Mouse (Mus musculus): Measurements from ENCODE around the gene Ptch2. TPM values are rescaled to one million over a fixed set of nuclear protein-coding genes. Genes with fewer than 3 reads are reported as not detected.

Ptch2 gene
- polyA plus RNA-seq, 1 experiment, result 0.20 TPM

- H3K36me3 ChIP-seq (ENCODE audit: control insufficient read depth, insufficient read depth), result peaks cover 62% of the 10 kb centered on the region
- TF ChIP-seq MAX (IDR thresholded peaks at IDR 0.05) (no peak), FOSL1 (IDR thresholded peaks at IDR 0.05; ENCODE audit: insufficient read depth, low read length, poor library complexity, severe bottlenecking) (no peak), CTCF (IDR thresholded peaks at IDR 0.05; ENCODE audit: control insufficient read depth, insufficient read depth, insufficient read length) (no peak), USF1 (IDR thresholded peaks at IDR 0.05; ENCODE audit: low read depth) (no peak), MYOD1 (IDR thresholded peaks at IDR 0.05; ENCODE audit: control insufficient read depth, insufficient read length, low read depth) (no peak), MYOG (IDR thresholded peaks at IDR 0.05; ENCODE audit: control insufficient read depth, extremely low read depth, insufficient read length) (no peak), CEBPB (IDR thresholded peaks at IDR 0.05; ENCODE audit: low read depth) (no peak)
- peaks cover 50% of the 10 kb centered on the region for H3K79me2 ChIP-seq (ENCODE audit: control insufficient read depth, insufficient read depth)
- H3K4me3 ChIP-seq (ENCODE audit: insufficient read depth, poor library complexity, severe bottlenecking), result no peak overlapping the region
- H3K27me3 ChIP-seq (ENCODE audit: control insufficient read depth, insufficient read depth, insufficient read length), result no peaks in the 10 kb centered on the region
- H3ac ChIP-seq (ENCODE audit: control insufficient read depth, insufficient read length, low read depth), result no peak overlapping the region
- peaks cover 42% of the 10 kb centered on the region for H3K79me3 ChIP-seq (ENCODE audit: low read depth)
Measured at GRCm38 (mm10) chr4:117151416-117151815, 55.5 kb downstream of the Ptch2 start.

- H3ac ChIP-seq (ENCODE audit: control insufficient read depth, insufficient read length, low read depth), result no peak overlapping the region
- TF ChIP-seq MYOD1 (IDR thresholded peaks at IDR 0.05; ENCODE audit: control insufficient read depth, insufficient read length, low read depth) (no peak), MAX (IDR thresholded peaks at IDR 0.05) (no peak)
- peaks cover 42% of the 10 kb centered on the region for H3K79me3 ChIP-seq (ENCODE audit: low read depth)
- H3K79me2 ChIP-seq (ENCODE audit: control insufficient read depth, insufficient read depth), result peaks cover 50% of the 10 kb centered on the region
- no peaks in the 10 kb centered on the region for H3K27me3 ChIP-seq (ENCODE audit: control insufficient read depth, insufficient read depth, insufficient read length)
- H3K36me3 ChIP-seq (ENCODE audit: control insufficient read depth, insufficient read depth), result peaks cover 62% of the 10 kb centered on the region
- no peak overlapping the region for H3K4me3 ChIP-seq (ENCODE audit: insufficient read depth, poor library complexity, severe bottlenecking)
Measured at GRCm38 (mm10) chr4:117152714-117153113, 56.8 kb downstream of the Ptch2 start.

GRCm38 (mm10) chr4:117155020-117155791 lies 59.3 kb downstream of the Ptch2 start:
- TF ChIP-seq CTCF (IDR thresholded peaks at IDR 0.05; ENCODE audit: control insufficient read depth, insufficient read depth, insufficient read length) (no peak), FOSL1 (IDR thresholded peaks at IDR 0.05; ENCODE audit: insufficient read depth, low read length, poor library complexity, severe bottlenecking) (no peak)
- H3K79me3 ChIP-seq (ENCODE audit: low read depth), result peaks cover 42% of the 10 kb centered on the region
- no peaks in the 10 kb centered on the region for H3K27me3 ChIP-seq (ENCODE audit: control insufficient read depth, insufficient read depth, insufficient read length)
- peak overlapping the region; percentile 82 for H3ac ChIP-seq (ENCODE audit: control insufficient read depth, insufficient read length, low read depth)
- peak overlapping the region; percentile 95 for H3K4me3 ChIP-seq (ENCODE audit: insufficient read depth, poor library complexity, severe bottlenecking)
- peaks cover 72% of the 10 kb centered on the region for H3K36me3 ChIP-seq (ENCODE audit: control insufficient read depth, insufficient read depth)
- peaks cover 50% of the 10 kb centered on the region for H3K79me2 ChIP-seq (ENCODE audit: control insufficient read depth, insufficient read depth)

- H3K27me3 ChIP-seq (ENCODE audit: control insufficient read depth, insufficient read depth, insufficient read length), result no peaks in the 10 kb centered on the region
- peaks cover 50% of the 10 kb centered on the region for H3K79me2 ChIP-seq (ENCODE audit: control insufficient read depth, insufficient read depth)
- TF ChIP-seq CEBPB (IDR thresholded peaks at IDR 0.05; ENCODE audit: low read depth) (no peak), FOSL1 (IDR thresholded peaks at IDR 0.05; ENCODE audit: insufficient read depth, low read length, poor library complexity, severe bottlenecking) (no peak), MAX (IDR thresholded peaks at IDR 0.05) (peak; percentile 87)
- peak within 1 kb of the TSS; percentile 95 for H3K4me3 ChIP-seq (ENCODE audit: insufficient read depth, poor library complexity, severe bottlenecking)
- peaks cover 42% of the 10 kb centered on the region for H3K79me3 ChIP-seq (ENCODE audit: low read depth)
- H3ac ChIP-seq (ENCODE audit: control insufficient read depth, insufficient read length, low read depth), result peak within 1 kb of the TSS; percentile 82
- H3K36me3 ChIP-seq (ENCODE audit: control insufficient read depth, insufficient read depth), result peaks cover 72% of the 10 kb centered on the region
Measured at GRCm38 (mm10) chr4:117155792-117156355, 60.0 kb downstream of the Ptch2 start, which contains the start of gene Rps8. Gene Rps8, minus strand, starts transcription at chr4:117156243.

GRCm38 (mm10) chr4:117156372-117156771 lies 60.5 kb downstream of the Ptch2 start:
- H3K4me3 ChIP-seq (ENCODE audit: insufficient read depth, poor library complexity, severe bottlenecking), result peak overlapping the region; percentile 95
- H3ac ChIP-seq (ENCODE audit: control insufficient read depth, insufficient read length, low read depth), result no peak overlapping the region
- H3K27me3 ChIP-seq (ENCODE audit: control insufficient read depth, insufficient read depth, insufficient read length), result no peaks in the 10 kb centered on the region
- H3K79me2 ChIP-seq (ENCODE audit: control insufficient read depth, insufficient read depth), result peaks cover 47% of the 10 kb centered on the region
- TF ChIP-seq MAX (IDR thresholded peaks at IDR 0.05) (no peak), CEBPB (IDR thresholded peaks at IDR 0.05; ENCODE audit: low read depth) (no peak), MYOG (IDR thresholded peaks at IDR 0.05; ENCODE audit: control insufficient read depth, extremely low read depth, insufficient read length) (no peak), CTCF (IDR thresholded peaks at IDR 0.05; ENCODE audit: control insufficient read depth, insufficient read depth, insufficient read length) (no peak), MYOD1 (IDR thresholded peaks at IDR 0.05; ENCODE audit: control insufficient read depth, insufficient read length, low read depth) (no peak), FOSL1 (IDR thresholded peaks at IDR 0.05; ENCODE audit: insufficient read depth, low read length, poor library complexity, severe bottlenecking) (no peak), USF1 (IDR thresholded peaks at IDR 0.05; ENCODE audit: low read depth) (no peak)
- peaks cover 42% of the 10 kb centered on the region for H3K79me3 ChIP-seq (ENCODE audit: low read depth)
- H3K36me3 ChIP-seq (ENCODE audit: control insufficient read depth, insufficient read depth), result peaks cover 72% of the 10 kb centered on the region

- Histone ChIP-seq H3K27me3 (ENCODE audit: control insufficient read depth, insufficient read depth, insufficient read length) (no peaks in the 10 kb centered on the region), H3K36me3 (ENCODE audit: control insufficient read depth, insufficient read depth) (peaks cover 72% of the 10 kb centered on the region), H3K79me2 (ENCODE audit: control insufficient read depth, insufficient read depth) (peaks cover 14% of the 10 kb centered on the region), H3ac (ENCODE audit: control insufficient read depth, insufficient read length, low read depth) (no peak overlapping the region), H3K79me3 (ENCODE audit: low read depth) (peaks cover 11% of the 10 kb centered on the region), H3K4me3 (ENCODE audit: insufficient read depth, poor library complexity, severe bottlenecking) (no peak overlapping the region)
- TF ChIP-seq MYOD1 (IDR thresholded peaks at IDR 0.05; ENCODE audit: control insufficient read depth, insufficient read length, low read depth), result no peak
- no peak for TF ChIP-seq CEBPB (IDR thresholded peaks at IDR 0.05; ENCODE audit: low read depth)
- TF ChIP-seq MAX (IDR thresholded peaks at IDR 0.05), result no peak
- TF ChIP-seq MYOG (IDR thresholded peaks at IDR 0.05; ENCODE audit: control insufficient read depth, extremely low read depth, insufficient read length), result no peak
- TF ChIP-seq CTCF (IDR thresholded peaks at IDR 0.05; ENCODE audit: control insufficient read depth, insufficient read depth, insufficient read length), result no peak
- TF ChIP-seq USF1 (IDR thresholded peaks at IDR 0.05; ENCODE audit: low read depth), result no peak
- TF ChIP-seq FOSL1 (IDR thresholded peaks at IDR 0.05; ENCODE audit: insufficient read depth, low read length, poor library complexity, severe bottlenecking), result no peak
Measured at GRCm38 (mm10) chr4:117159666-117160065, 63.8 kb downstream of the Ptch2 start.
